Mouse (Mus musculus): ENCODE results near the gene Cd59b.
"Not testable (repeated sequence)": the region's sequence is repeated elsewhere in the genome, so short reads cannot be mapped to it uniquely, and the experiment has no call there.

DNA sequence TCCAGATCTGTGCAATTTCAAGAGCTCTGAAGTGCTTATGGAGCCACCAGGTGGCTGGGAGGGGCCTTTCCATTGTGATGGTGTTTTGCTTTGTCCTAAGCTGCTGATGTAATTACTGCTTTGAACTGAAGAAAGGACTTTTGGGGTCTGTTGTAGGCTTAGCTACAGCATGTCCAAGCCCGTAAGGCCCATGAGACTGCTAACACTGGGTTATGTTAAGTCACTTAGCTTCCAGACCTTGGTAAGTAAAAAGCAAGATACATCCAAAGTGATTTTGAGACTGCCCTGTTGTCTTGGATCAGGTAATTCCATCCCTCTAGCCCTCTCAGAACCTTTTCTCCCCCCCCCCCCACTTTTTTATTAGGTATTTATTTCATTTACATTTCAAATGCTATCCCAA lies 27.1 kb downstream of the Cd59b start:
- TF ChIP-seq TBP (IDR thresholded peaks at IDR 0.05; ENCODE audit: low read depth, low read length); CTCF (IDR thresholded peaks at IDR 0.05 in 2 of 3, conservative IDR thresholded peaks at IDR 0.05 in 1 of 3; ENCODE audit: control insufficient read depth in 1 of 3, insufficient read depth in 1 of 3, low read depth in 2 of 3, low read length in 3 of 3, poor library complexity in 1 of 3, severe bottlenecking in 1 of 3); POLR2A (IDR thresholded peaks at IDR 0.05; ENCODE audit: control insufficient read depth in 1 of 2, insufficient read depth in 1 of 2, low read depth in 1 of 2, low read length in 2 of 2, poor library complexity in 1 of 2): not testable (repeated sequence)

Data from MEL (cell line).